Mouse (Mus musculus): ENCODE measurements around the gene Olfr832.
"Not testable (repeated sequence)": the region's sequence is repeated elsewhere in the genome, so short reads cannot be mapped to it uniquely, and the experiment has no call there.

Gene Olfr832

DNA sequence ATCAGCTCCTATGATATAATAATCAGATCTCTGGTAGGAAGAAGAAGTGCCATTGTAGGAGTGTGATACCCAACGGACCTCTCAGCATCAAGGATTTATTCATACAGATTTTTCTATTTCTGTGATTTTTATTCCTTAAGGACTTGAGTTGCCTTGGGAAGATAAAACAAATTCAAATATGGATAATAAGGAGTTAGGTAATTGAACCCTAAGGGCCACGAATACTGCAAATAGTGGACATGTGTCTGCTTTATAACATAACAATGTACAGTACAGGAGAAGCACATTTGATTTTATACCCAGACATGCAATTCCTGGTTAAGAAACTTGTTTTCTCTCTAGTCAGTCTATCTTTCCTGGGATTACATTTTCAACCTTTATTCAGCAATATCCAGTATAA is at the start of gene Olfr832:
Gene Olfr832 (plus strand): TSS at position 301 of the 400 bp plus-strand sequence.
- in situ Hi-C loops (cut with MseI, MboI): not testable (repeated sequence)

DNA sequence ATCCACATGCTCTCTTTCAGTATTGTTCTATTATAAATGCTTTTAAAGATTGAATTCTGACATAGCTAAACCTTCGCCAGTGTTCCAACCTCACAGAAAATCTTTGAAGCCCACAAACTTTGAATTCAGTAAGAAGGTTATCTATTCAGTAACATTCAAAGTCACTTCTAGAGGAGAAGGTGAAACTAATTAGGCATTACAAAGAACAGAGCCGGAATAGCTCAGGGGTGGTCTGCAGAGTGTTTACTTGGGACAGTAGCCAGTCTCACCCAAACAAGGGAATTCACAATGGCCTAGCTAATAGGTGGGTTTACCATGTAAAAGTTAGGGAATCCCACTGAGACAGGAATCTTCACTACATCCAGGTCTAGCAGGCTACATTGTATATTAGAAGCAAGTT is 29.2 kb upstream of the Olfr832 start:
- in situ Hi-C loops (cut with MseI, MboI): not testable (repeated sequence)

DNA sequence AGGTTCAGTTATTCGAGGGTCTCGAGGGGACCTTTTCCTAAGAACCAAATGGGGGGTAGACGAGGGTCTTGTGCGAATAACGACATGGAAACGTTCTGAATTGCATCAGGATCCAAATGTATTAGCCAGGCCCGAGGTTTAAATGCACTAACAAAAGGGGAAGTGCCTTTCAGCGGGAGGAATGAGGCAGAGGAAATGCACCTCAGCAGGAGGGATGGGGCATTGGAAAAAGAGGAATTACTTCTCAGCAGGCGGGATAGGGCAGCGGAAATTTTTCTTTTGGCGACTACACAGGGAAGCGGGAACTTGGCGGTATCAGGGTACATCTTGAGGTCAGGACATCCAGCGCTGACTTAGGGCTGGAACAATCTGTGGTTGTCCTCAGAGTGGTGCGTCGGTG is 9.0 kb upstream of the Olfr832 start:
- in situ Hi-C loops (cut with MseI, MboI): not testable (repeated sequence)

DNA sequence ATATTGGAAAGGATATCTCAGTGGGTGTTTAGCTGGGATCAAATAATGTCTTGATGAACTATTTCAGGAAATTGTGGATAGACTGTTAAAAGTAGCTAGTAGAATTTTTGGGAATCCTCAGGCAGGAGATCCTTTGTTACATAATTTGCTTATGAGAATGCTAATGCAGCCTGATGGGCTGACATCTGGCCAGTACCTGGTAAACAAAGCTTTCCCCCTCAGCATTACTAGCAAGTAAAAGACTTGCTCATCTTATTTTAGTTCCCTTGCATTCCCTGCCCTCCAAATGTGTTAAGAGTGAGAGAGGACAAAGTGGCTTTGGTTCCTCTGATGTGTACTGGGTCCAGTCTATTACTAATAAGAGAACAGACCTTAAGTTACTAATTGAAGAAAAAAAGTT is 25.1 kb downstream of the Olfr832 start:
- in situ Hi-C loops (cut with MseI, MboI): no loop called here

DNA sequence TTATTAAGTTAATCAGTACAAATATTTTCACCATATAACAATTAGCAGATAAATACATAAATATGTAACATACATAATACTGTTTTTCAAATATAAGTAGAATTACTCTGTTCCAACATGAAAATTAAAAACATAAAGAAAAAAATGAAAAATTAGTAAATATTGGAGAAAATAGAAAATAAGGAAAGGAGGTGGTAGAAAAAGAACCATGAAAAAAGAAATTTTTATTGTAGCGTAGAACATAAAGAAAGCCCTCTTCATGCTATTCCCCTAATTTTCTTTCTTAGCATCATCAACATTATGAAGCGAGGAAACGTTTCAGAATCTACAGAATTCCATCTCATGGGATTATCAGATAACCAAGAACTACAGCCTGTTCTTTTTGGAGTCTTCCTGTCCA is 50.8 kb downstream of the Olfr832 start, which contains the start of gene Olfr834:
Gene Olfr834 (plus strand): TSS at position 301 of the 400 bp plus-strand sequence.
- in situ Hi-C loops (cut with MseI, MboI): no loop called here

All from mouse trophoblast stem cell (cell line).